Mouse (Mus musculus): Measurements from ENCODE around the gene Pds5a. TPM values are rescaled to one million over a fixed set of nuclear protein-coding genes. Genes with fewer than 3 reads are reported as not detected.
"Not testable (repeated sequence)": the region's sequence is repeated elsewhere in the genome, so short reads cannot be mapped to it uniquely, and the experiment has no call there.

The Pds5a gene
- polyA plus RNA-seq (2014; fragmentation: Nextera tagmentation; extraction: Ambion mirVana), result 58.7 and 63.4 TPM in 2 replicates

GRCm38 (mm10) chr5:65697836-65698758 lies at the start of gene Pds5a:
Gene Pds5a (minus strand): TSS chr5:65698273.
- H3K4me1 ChIP-seq (ENCODE audit: control insufficient read depth, insufficient read depth, low read length), result peaks cover 10% of the 10 kb centered on the region
- H3K36me3 ChIP-seq (ENCODE audit: control insufficient read depth, insufficient read depth, low read length), result peaks cover 15% of the 10 kb centered on the region; the same call in 1 of the 2 replicates
- ATAC-seq (peak; percentile 94), DNase-seq (ENCODE audit: low spot score) (peak; percentile 92)
- no peaks in the 10 kb centered on the region for H3K27me3 ChIP-seq (replicated peaks; ENCODE audit: control insufficient read depth, insufficient read depth, low read length)
- H3K9me3 ChIP-seq (replicated peaks; ENCODE audit: control insufficient read depth, low read length), result no peaks in the 10 kb centered on the region
- peak within 1 kb of the TSS; percentile 96 for H3K27ac ChIP-seq (ENCODE audit: low read depth, low read length)
- H3K4me3 ChIP-seq (ENCODE audit: low read depth, low read length), result peak within 1 kb of the TSS; percentile 98
- H3K4me2 ChIP-seq (ENCODE audit: low read length), result peak within 1 kb of the TSS; percentile 70
- under 1% methylated on average over 44 of the region's 140 CpGs for WGBS
- peak within 1 kb of the TSS; percentile 96 for H3K9ac ChIP-seq (ENCODE audit: low read length)

DNA sequence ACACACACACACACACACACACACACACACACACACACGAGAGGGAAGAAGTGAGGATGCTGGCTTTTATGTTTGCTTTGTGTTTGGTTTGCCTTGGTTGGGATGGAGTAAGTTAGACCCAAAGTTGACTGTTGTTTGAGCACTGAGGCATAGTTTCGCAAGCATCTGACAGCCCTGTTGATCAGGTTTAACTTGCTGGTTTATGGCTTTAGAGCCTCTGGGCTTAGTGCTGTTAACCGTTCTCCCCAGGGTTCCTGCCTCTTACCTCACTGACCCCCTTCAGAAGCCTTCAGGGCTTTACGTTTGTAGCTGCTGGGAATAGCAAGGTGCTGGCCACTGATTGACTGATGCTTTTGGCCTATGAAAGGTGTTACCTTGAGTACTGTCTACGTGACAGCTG lies 48.8 kb upstream of the Pds5a start:
- H3K4me3 ChIP-seq (ENCODE audit: low read depth, low read length), result no peak overlapping the region
- WGBS, result 87% methylated on average over 5 of the region's 5 CpGs
- no peak for DNase-seq (ENCODE audit: low spot score)
- no peak overlapping the region for H3K27ac ChIP-seq (ENCODE audit: low read depth, low read length)
- H3K9me3 ChIP-seq (replicated peaks; ENCODE audit: control insufficient read depth, low read length), result no peaks in the 10 kb centered on the region
- no peaks in the 10 kb centered on the region for H3K27me3 ChIP-seq (replicated peaks; ENCODE audit: control insufficient read depth, insufficient read depth, low read length)
- no peak overlapping the region for H3K9ac ChIP-seq (ENCODE audit: low read length)
- H3K4me1 ChIP-seq (ENCODE audit: control insufficient read depth, insufficient read depth, low read length), result no peaks in the 10 kb centered on the region
- H3K36me3 ChIP-seq (ENCODE audit: control insufficient read depth, insufficient read depth, low read length), result no peaks in the 10 kb centered on the region
- no peak overlapping the region for H3K4me2 ChIP-seq (ENCODE audit: low read length)
- no peak for ATAC-seq

GRCm38 (mm10) chr5:65739366-65739765 lies 41.3 kb upstream of the Pds5a start:
- Histone ChIP-seq H3K9me3 (replicated peaks; ENCODE audit: control insufficient read depth, low read length) (no peaks in the 10 kb centered on the region), H3K4me3 (ENCODE audit: low read depth, low read length) (no peak overlapping the region), H3K9ac (ENCODE audit: low read length) (no peak overlapping the region), H3K4me2 (ENCODE audit: low read length) (no peak overlapping the region), H3K36me3 (ENCODE audit: control insufficient read depth, insufficient read depth, low read length) (no peaks in the 10 kb centered on the region), H3K27me3 (replicated peaks; ENCODE audit: control insufficient read depth, insufficient read depth, low read length) (no peaks in the 10 kb centered on the region), H3K4me1 (ENCODE audit: control insufficient read depth, insufficient read depth, low read length) (no peaks in the 10 kb centered on the region), H3K27ac (ENCODE audit: low read depth, low read length) (no peak overlapping the region)
- ATAC-seq (no peak), DNase-seq (ENCODE audit: low spot score) (no peak)
- 91% methylated on average over 3 of the region's 3 CpGs for WGBS

GRCm38 (mm10) chr5:65735601-65736000 lies 37.5 kb upstream of the Pds5a start:
- no peak overlapping the region for H3K4me2 ChIP-seq (ENCODE audit: low read length)
- ATAC-seq (no peak), DNase-seq (ENCODE audit: low spot score) (no peak)
- no peak overlapping the region for H3K27ac ChIP-seq (ENCODE audit: low read depth, low read length)
- no peaks in the 10 kb centered on the region for H3K4me1 ChIP-seq (ENCODE audit: control insufficient read depth, insufficient read depth, low read length)
- H3K9me3 ChIP-seq (replicated peaks; ENCODE audit: control insufficient read depth, low read length), result no peaks in the 10 kb centered on the region
- no peak overlapping the region for H3K9ac ChIP-seq (ENCODE audit: low read length)
- no peaks in the 10 kb centered on the region for H3K27me3 ChIP-seq (replicated peaks; ENCODE audit: control insufficient read depth, insufficient read depth, low read length)
- H3K4me3 ChIP-seq (ENCODE audit: low read depth, low read length), result no peak overlapping the region
- WGBS, result 89% methylated on average over 2 of the region's 2 CpGs
- no peaks in the 10 kb centered on the region for H3K36me3 ChIP-seq (ENCODE audit: control insufficient read depth, insufficient read depth, low read length)

DNA sequence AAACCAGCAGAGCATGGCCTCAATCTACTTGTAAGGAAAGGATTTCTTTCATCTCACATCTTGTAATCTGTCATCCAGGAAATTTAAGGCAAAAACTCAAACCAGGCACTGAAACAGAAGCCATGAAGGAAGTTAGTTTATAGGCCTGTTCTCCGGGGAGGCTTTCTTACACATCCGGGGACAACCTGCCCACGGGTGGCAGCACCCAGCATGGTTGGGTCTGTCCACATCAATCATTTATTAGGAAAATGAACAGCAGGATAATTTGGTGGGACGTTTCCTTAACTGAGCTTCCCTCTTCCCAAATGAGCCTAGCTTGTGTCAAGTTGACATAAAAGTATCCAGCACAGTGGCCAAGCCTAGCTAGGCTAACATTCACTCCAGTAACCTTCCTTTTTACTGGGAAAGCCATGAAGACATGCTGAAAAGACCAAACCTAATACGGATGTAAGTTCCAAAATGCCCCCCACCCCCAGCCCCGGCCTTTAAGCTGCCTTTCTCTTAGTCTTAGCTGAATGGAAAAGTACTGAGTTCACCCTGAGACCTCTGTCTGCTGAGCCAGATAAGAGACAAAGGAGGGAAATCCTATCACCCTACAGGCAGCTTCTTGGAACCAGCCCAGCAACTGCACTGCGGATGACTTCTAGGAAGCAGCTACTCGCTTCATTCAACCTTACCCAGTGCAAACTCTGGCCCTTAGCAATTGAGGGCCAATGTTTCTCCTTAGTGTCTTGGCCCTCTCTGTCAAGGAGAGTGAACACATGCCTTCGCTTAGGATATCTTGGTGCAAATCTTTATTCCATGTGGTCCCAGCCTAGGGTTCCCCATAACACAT lies 33.3 kb upstream of the Pds5a start:
- Histone ChIP-seq H3K4me2 (ENCODE audit: low read length) (no peak overlapping the region), H3K4me1 (ENCODE audit: control insufficient read depth, insufficient read depth, low read length) (no peaks in the 10 kb centered on the region), H3K36me3 (ENCODE audit: control insufficient read depth, insufficient read depth, low read length) (no peaks in the 10 kb centered on the region), H3K4me3 (ENCODE audit: low read depth, low read length) (no peak overlapping the region), H3K27ac (ENCODE audit: low read depth, low read length) (no peak overlapping the region), H3K9ac (ENCODE audit: low read length) (no peak overlapping the region), H3K27me3 (replicated peaks; ENCODE audit: control insufficient read depth, insufficient read depth, low read length) (no peaks in the 10 kb centered on the region), H3K9me3 (replicated peaks; ENCODE audit: control insufficient read depth, low read length) (no peaks in the 10 kb centered on the region)
- DNase-seq (ENCODE audit: low spot score), result no peak
- no peak for ATAC-seq
- 52% methylated on average over 9 of the region's 9 CpGs for WGBS

- Histone ChIP-seq H3K4me1 (ENCODE audit: control insufficient read depth, insufficient read depth, low read length) (no peaks in the 10 kb centered on the region), H3K4me2 (ENCODE audit: low read length) (peak overlapping the region; percentile 65), H3K9me3 (replicated peaks; ENCODE audit: control insufficient read depth, low read length) (no peaks in the 10 kb centered on the region), H3K27ac (ENCODE audit: low read depth, low read length) (peak overlapping the region; percentile 65), H3K36me3 (ENCODE audit: control insufficient read depth, insufficient read depth, low read length) (no peaks in the 10 kb centered on the region), H3K27me3 (replicated peaks; ENCODE audit: control insufficient read depth, insufficient read depth, low read length) (no peaks in the 10 kb centered on the region), H3K4me3 (ENCODE audit: low read depth, low read length) (peak overlapping the region; percentile 33), H3K9ac (ENCODE audit: low read length) (peak overlapping the region; percentile 58)
- DNase-seq (ENCODE audit: low spot score), result peak; percentile 81
- peak; percentile 84 for ATAC-seq
- WGBS, result 2% methylated on average over 23 of the region's 23 CpGs
Observed at GRCm38 (mm10) chr5:65724311-65725054, 26.4 kb upstream of the Pds5a start.

DNA sequence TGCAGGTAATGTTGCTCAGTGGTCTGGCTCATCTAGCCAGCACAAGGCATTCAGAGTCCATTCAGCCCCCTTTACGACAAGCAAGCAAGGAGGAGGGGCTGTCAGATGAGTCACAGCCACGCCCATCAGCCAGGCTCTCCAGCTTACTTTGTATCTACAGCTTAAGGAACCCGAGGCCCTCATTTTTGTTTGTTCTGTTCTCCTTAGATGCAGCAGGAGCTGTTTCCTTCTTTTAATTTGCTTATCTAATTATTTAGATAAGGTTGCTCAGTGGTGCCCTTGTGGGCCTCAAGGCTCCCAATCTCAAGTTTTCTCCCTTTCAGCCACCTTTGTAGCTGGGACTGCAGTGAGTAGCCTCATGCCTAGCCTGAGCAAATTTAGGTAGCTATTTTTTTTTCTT lies 20.3 kb upstream of the Pds5a start:
- H3K4me3 ChIP-seq (ENCODE audit: low read depth, low read length), result no peak overlapping the region
- ATAC-seq, result no peak
- H3K4me1 ChIP-seq (ENCODE audit: control insufficient read depth, insufficient read depth, low read length), result no peaks in the 10 kb centered on the region

DNA sequence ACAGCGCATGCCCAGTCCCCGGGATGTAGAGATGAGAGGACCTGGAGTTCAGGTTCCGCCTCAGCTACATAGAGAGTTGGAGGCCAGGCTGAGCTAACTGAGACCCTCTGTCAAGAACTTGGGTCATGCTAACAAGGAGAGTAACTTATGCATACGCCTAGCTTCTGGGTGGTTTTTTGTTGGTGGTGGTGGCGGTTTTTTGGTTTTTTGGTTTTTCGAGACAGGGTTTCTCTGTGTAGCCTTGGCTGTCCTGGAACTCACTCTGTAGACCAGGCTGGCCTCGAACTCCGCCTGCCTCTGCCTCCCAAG lies 19.8 kb upstream of the Pds5a start:
- H3K4me1 ChIP-seq (ENCODE audit: control insufficient read depth, insufficient read depth, low read length); H3K4me3 ChIP-seq (ENCODE audit: low read depth, low read length); H3K9me3 ChIP-seq (replicated peaks; ENCODE audit: control insufficient read depth, low read length); H3K36me3 ChIP-seq (ENCODE audit: control insufficient read depth, insufficient read depth, low read length); ATAC-seq; DNase-seq (ENCODE audit: low spot score); H3K4me2 ChIP-seq (ENCODE audit: low read length); H3K9ac ChIP-seq (ENCODE audit: low read length); H3K27ac ChIP-seq (ENCODE audit: low read depth, low read length); H3K27me3 ChIP-seq (replicated peaks; ENCODE audit: control insufficient read depth, insufficient read depth, low read length): not testable (repeated sequence)
- 95% methylated on average over 8 of the region's 8 CpGs for WGBS

More for the DNA sequence above, 20.3 kb upstream of the Pds5a start:
- Histone ChIP-seq H3K27me3 (replicated peaks; ENCODE audit: control insufficient read depth, insufficient read depth, low read length) (no peaks in the 10 kb centered on the region), H3K36me3 (ENCODE audit: control insufficient read depth, insufficient read depth, low read length) (no peaks in the 10 kb centered on the region), H3K9ac (ENCODE audit: low read length) (no peak overlapping the region), H3K4me2 (ENCODE audit: low read length) (no peak overlapping the region), H3K9me3 (replicated peaks; ENCODE audit: control insufficient read depth, low read length) (no peaks in the 10 kb centered on the region), H3K27ac (ENCODE audit: low read depth, low read length) (no peak overlapping the region)
- 30% methylated on average over 3 of the region's 3 CpGs for WGBS
- no peak for DNase-seq (ENCODE audit: low spot score)

All from forebrain, embryonic 14.5 days (tissue).